Mouse (Mus musculus): ENCODE data around the gene Rassf5. TPM values are rescaled to one million over a fixed set of nuclear protein-coding genes. Genes with fewer than 3 reads are reported as not detected.

Rassf5 gene
- total and polyA plus RNA-seq, 2 experiments from 2014 or later, result 8.3 to 12.9 TPM

DNA sequence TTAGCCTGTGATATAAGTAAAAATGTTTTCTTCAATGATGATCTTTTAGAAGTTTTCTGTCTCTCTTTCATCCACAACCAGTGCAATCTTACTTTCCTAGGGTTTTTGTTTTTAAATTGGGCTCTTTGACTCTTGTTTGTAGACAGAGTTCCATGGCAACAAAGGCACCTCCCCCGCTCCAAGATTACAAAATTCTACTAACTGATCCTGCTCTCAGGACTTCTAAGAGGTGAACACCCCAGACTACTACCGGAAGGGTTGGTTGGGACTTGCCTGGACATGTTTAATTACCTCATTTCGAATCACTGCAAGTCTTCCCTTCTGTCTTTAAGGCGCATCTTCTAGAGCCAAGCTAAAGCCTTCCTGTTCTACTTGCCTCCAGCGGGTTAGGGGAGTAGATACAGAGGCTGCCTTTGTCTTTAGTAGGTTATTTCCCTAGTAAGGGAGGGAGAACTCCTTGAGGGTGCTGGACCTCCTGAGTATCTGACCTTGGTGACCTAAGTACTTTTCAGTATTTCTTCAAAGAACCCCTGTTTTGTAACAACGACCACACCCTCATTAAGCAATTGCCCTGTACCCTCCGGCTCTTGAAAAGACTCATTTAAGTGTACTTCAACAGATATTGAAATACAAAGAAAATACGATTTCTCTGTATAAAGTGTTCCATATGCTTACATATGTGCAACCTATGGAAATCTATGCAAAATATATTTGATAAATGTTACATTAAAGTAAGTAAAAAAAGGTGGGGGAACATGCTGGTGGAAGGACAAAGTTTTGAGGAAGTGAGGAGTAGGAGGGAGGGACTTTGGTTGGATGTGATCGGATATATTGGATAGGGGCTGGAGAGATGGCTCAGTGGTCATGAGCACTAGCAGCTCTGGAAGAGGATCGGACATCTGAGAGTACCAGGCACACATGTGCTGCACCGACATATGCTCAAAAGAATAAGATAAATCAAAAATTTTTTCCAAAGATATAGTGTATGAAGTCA lies 105.7 kb downstream of the Rassf5 start:
- Histone ChIP-seq H3K36me3 (ENCODE audit: insufficient read depth, low read length) (no peaks in the 10 kb centered on the region), H3K4me3 (ENCODE audit: low read length) (peak overlapping the region; percentile 90), H3K9ac (replicated peaks; ENCODE audit: low read length) (no peak overlapping the region), H3K27me3 (ENCODE audit: insufficient read depth, low read length) (no peaks in the 10 kb centered on the region), H3K9me3 (ENCODE audit: low read length) (no peaks in the 10 kb centered on the region), H3K4me2 (ENCODE audit: low read depth, low read length) (peak overlapping the region; percentile 64), H3K4me1 (ENCODE audit: insufficient read depth, low read length) (peaks cover 15% of the 10 kb centered on the region), H3K27ac (no peak overlapping the region)
- 82% methylated on average over 11 of the region's 11 CpGs for WGBS
- TF ChIP-seq CTCF (IDR thresholded peaks at IDR 0.05; ENCODE audit: low read depth), result no peak
- DNase-seq (ENCODE audit: low spot score) (no peak), ATAC-seq (no peak)

DNA sequence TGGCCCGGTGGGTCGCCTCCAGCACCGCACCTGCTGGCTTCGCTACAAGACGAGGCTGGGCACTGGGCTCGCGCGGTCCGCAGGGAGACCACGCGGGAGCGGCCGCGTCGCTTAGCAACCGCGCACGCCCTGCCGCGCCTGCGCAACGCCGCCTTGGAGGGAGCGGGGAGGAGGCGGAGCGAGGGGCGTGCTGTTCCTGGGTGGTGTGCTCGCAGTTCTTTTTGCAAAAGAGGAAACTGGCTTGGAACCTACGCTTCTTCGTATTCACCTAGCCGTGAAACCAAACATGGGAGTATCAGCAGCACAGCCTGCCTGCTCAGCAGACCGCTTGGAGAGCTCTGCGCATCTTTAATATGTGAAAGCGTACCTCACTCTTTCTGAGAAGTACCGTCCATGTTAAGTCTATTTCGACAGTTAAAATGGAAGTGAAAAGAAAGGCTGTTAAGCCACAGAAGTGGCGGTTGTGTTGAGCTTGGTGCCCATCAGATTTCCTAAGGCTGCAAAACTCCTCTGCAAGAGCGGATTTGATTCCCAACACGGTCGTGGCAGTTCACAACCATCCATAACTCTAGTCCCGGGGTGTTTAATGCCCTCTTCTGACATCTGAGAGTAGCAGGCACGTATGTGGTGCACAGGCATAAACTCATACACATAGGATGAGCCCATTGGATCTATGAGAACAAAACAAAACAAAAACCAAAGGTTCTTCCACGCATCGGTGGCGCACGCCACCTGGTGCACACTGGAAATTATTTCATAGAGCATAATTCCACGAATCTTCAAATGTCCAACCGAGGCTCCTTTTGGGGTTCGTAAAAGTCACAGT lies 106.7 kb downstream of the Rassf5 start, which contains the start of gene Dyrk3:
TSS of gene Dyrk3 (minus strand) at position 150 of the 826 bp plus-strand sequence.
- Histone ChIP-seq H3K36me3 (ENCODE audit: insufficient read depth, low read length) (no peaks in the 10 kb centered on the region), H3K4me3 (ENCODE audit: low read length) (peak within 1 kb of the TSS; percentile 90), H3K9me3 (ENCODE audit: low read length) (no peaks in the 10 kb centered on the region), H3K27ac (peak within 1 kb of the TSS; percentile 79), H3K4me1 (ENCODE audit: insufficient read depth, low read length) (peaks cover 20% of the 10 kb centered on the region), H3K9ac (replicated peaks; ENCODE audit: low read length) (peak within 1 kb of the TSS; percentile 82), H3K27me3 (ENCODE audit: insufficient read depth, low read length) (no peaks in the 10 kb centered on the region), H3K4me2 (ENCODE audit: low read depth, low read length) (peak within 1 kb of the TSS; percentile 64)
- WGBS, result 5% methylated on average over 49 of the region's 49 CpGs
- ATAC-seq (peak; percentile 98), DNase-seq (ENCODE audit: low spot score) (peak; percentile 96)
- peak; percentile 67 for TF ChIP-seq CTCF (IDR thresholded peaks at IDR 0.05; ENCODE audit: low read depth)

DNA sequence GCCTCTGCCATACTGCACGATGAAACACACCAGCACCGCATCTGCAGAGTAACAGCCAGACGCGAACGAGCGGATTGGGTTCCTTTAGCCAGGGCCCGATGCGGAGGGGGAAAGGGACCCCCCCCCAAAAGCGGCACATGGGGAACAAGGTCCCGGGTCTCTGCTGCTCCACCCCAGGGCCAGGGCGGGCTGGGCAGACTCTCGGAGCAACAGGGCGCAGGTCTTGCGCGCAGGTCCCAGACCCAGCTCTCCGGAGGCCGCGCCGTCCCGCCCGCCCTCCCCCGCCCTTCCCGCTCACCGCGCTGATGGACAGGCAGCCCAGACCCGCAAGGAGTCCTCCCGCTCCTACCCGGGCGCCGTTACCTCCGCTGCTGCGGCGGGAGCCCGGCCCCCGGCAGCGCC lies 107.3 kb downstream of the Rassf5 start:
- H3K27ac ChIP-seq, result peak overlapping the region; percentile 79
- H3K4me3 ChIP-seq (ENCODE audit: low read length), result peak overlapping the region; percentile 90
- ATAC-seq (peak; percentile 87), DNase-seq (ENCODE audit: low spot score) (peak; percentile 45)
- H3K4me1 ChIP-seq (ENCODE audit: insufficient read depth, low read length), result peaks cover 20% of the 10 kb centered on the region
- peak overlapping the region; percentile 64 for H3K4me2 ChIP-seq (ENCODE audit: low read depth, low read length)
- TF ChIP-seq CTCF (IDR thresholded peaks at IDR 0.05; ENCODE audit: low read depth), result no peak
- WGBS, result 0% methylated on average over 36 of the region's 36 CpGs
- no peaks in the 10 kb centered on the region for H3K27me3 ChIP-seq (ENCODE audit: insufficient read depth, low read length)
- H3K9me3 ChIP-seq (ENCODE audit: low read length), result no peaks in the 10 kb centered on the region
- H3K9ac ChIP-seq (replicated peaks; ENCODE audit: low read length), result peak overlapping the region; percentile 82
- H3K36me3 ChIP-seq (ENCODE audit: insufficient read depth, low read length), result no peaks in the 10 kb centered on the region

DNA sequence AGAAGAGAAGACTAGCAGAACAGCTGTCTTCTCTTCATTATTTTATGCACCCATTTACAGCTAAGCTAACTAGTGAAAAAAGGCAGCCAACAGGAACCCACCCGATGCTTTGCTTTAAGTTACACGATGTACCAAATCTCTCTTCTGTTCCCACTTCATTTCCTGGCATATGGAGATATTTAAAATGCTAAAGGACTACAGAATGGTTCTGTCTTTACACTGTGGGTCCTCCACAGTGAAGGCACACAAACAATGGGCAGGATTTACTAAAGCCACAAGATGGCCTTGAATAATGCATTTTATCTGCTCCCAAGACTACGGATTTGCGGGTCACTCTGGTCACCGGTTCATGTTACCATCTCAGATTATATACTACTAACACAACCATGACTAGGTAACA lies 107.9 kb downstream of the Rassf5 start:
- peaks cover 20% of the 10 kb centered on the region for H3K4me1 ChIP-seq (ENCODE audit: insufficient read depth, low read length)
- no peaks in the 10 kb centered on the region for H3K27me3 ChIP-seq (ENCODE audit: insufficient read depth, low read length)
- H3K9me3 ChIP-seq (ENCODE audit: low read length), result no peaks in the 10 kb centered on the region
- no peak for DNase-seq (ENCODE audit: low spot score)
- H3K27ac ChIP-seq, result no peak overlapping the region
- H3K4me2 ChIP-seq (ENCODE audit: low read depth, low read length), result peak overlapping the region; percentile 64
- no peak for ATAC-seq
- peak overlapping the region; percentile 82; the same call in 1 of the 2 replicates for H3K9ac ChIP-seq (replicated peaks; ENCODE audit: low read length)
- H3K36me3 ChIP-seq (ENCODE audit: insufficient read depth, low read length), result no peaks in the 10 kb centered on the region; the same call in 1 of the 2 replicates
- H3K4me3 ChIP-seq (ENCODE audit: low read length), result peak overlapping the region; percentile 90
- no peak for TF ChIP-seq CTCF (IDR thresholded peaks at IDR 0.05; ENCODE audit: low read depth)
- WGBS, result 9% methylated on average over 5 of the region's 5 CpGs

DNA sequence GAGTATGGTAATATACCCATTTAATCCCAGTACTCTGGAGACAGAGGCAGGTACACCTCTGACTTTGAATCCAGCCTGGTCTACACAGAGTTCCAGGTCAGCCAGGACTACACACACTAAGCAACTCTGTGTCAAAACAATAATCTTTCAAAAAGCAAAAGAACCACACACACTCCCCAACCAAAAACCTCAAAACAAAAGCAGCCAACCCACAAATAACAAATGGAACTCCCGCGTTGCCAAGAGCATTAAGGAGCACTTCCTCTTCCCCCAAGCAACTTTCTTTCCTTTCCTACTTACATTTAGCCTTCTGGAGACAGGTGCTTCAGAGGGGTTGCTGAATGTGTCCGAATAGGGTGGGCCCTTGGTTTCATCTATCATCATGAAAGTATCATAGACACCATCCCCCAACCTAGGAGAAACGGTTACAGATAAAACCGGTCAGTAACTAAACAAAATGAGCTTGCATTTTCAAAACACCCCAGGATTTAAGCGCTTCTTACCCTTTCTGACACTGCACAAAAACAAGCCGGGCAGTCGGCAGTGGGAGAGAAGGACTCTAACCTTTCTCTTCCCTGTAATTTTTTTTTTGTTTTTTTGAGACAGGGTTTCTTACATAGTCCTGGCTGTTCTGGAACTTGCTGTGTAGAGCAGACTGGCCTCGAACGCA lies 109.0 kb downstream of the Rassf5 start:
- 84% methylated on average over 10 of the region's 10 CpGs for WGBS
- peak overlapping the region; percentile 64; the same call in 1 of the 2 replicates for H3K4me2 ChIP-seq (ENCODE audit: low read depth, low read length)
- TF ChIP-seq CTCF (IDR thresholded peaks at IDR 0.05; ENCODE audit: low read depth), result no peak
- no peaks in the 10 kb centered on the region for H3K9me3 ChIP-seq (ENCODE audit: low read length)
- H3K27me3 ChIP-seq (ENCODE audit: insufficient read depth, low read length), result no peaks in the 10 kb centered on the region
- DNase-seq (ENCODE audit: low spot score), result no peak
- no peak overlapping the region for H3K4me3 ChIP-seq (ENCODE audit: low read length)
- peaks cover 20% of the 10 kb centered on the region for H3K4me1 ChIP-seq (ENCODE audit: insufficient read depth, low read length)
- H3K36me3 ChIP-seq (ENCODE audit: insufficient read depth, low read length), result no peaks in the 10 kb centered on the region; the same call in 1 of the 2 replicates
- no peak overlapping the region for H3K9ac ChIP-seq (replicated peaks; ENCODE audit: low read length)
- no peak for ATAC-seq
- H3K27ac ChIP-seq, result no peak overlapping the region

DNA sequence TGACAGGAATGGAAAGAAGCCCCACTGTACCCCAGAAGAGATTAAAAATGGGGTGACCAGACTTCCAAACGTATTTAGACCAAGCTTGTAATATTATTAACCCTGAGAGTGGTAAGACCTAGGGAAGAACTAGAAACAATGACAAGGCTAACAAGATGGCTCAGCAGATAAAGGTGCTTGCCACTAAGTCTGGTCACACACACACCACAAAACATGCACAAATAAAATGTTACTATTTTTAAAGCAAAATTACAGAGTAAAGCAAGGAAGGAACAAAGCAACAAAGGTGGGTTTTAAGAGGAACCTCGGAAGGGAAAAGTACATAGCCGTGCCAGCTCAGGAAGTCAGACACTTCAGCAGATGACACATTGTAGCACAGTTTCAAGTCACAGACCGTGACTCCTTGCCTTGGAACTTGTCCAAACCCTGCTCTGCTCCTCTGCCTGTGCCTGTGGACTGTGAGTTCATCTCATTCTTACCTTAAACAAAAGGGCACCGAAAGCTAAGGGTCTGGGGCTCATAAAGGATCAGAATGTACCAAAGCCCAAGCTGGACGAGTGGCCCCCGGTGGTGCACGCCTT lies 110.0 kb downstream of the Rassf5 start:
- no peak for TF ChIP-seq CTCF (IDR thresholded peaks at IDR 0.05; ENCODE audit: low read depth)
- no peak overlapping the region for H3K9ac ChIP-seq (replicated peaks; ENCODE audit: low read length)
- no peak overlapping the region for H3K4me2 ChIP-seq (ENCODE audit: low read depth, low read length)
- DNase-seq (ENCODE audit: low spot score), result peak; percentile 51
- no peak for ATAC-seq
- no peaks in the 10 kb centered on the region for H3K27me3 ChIP-seq (ENCODE audit: insufficient read depth, low read length)
- peaks cover 3% of the 10 kb centered on the region for H3K36me3 ChIP-seq (ENCODE audit: insufficient read depth, low read length)
- no peak overlapping the region for H3K27ac ChIP-seq
- H3K4me3 ChIP-seq (ENCODE audit: low read length), result no peak overlapping the region
- H3K9me3 ChIP-seq (ENCODE audit: low read length), result no peaks in the 10 kb centered on the region
- peaks cover 20% of the 10 kb centered on the region for H3K4me1 ChIP-seq (ENCODE audit: insufficient read depth, low read length)
- WGBS, result 43% methylated on average over 8 of the region's 8 CpGs
